Mouse (Mus musculus) T-helper 1 cell (primary cell): ENCODE measurements around the gene Rai14.

Experiments
- in situ Hi-C: fragments of 300-600 bp; cut with MboI, MseI; formaldehyde crosslinking; loops from one replicate; pipeline ENCODE4 v1.15.1; 2025; ENCODE audit warnings: high pct_unique_total_duplicates

Gene Rai14

DNA sequence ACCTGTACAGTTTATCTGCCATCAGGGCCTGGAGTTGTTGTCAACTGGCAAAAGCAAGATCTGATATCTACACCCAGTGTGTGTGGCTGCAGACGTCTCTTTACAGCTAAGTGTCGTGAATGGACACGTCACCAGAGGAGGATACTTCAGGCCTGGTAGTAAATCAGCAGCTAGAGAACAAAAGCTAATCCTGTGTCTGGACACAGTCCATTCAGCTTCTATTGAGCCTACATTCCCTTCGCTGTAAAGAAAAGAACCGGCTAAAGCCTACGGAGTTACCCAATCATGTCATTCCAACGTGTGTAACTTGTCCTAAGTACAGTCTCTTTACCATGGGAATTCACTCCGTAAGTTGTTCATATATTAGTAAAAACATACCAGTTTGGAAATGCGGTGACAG is 103.4 kb downstream of the Rai14 start:
- in situ Hi-C loops, result no loop called here

DNA sequence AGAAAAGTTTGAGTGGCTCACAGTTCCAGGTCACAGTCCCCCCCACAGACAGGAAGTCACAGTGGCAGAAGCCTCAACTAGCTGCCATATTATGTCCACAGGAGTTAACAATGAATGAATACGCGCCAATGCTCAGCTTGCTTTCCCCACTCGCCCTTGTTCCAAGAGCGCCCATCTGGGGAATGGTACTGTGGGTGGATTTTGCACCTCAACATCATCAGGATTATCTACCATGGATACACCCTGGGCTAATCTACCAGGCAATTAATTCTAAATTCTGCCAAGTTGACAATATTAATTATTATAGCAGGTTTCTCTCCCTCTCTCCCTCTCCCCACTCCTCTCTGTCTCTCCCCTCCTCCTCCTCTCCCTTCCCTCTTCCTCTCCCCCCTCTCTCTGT is 105.3 kb downstream of the Rai14 start:
- in situ Hi-C loops, result no loop called here

DNA sequence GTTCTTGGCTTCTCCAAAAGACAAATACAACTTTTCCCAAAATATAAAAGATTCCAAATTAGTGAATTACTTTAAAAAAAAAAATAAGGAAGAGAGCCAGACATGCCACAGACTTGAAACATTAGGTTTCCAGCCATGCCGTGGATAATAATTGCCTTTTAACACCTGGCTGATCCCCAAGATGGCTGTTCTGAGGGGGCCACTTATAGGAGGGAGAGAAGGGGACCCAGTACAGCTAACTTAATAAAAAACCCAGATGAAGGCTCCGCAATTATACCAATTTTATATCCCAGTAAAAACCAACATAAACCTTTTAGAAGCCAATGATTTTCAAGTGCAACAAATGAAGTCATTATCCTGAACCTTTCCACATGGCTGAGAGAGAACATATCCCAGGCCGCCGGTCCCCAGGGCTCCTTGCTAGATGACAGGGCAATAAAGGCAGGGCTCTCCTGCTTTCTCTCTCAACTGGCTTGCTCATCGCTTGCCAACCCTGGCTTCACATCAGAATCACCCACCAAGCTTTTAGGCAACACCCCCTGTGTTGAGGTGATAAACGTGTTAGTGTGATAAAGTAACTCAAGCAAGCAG is 105.8 kb downstream of the Rai14 start:
- in situ Hi-C loops, result no loop called here

DNA sequence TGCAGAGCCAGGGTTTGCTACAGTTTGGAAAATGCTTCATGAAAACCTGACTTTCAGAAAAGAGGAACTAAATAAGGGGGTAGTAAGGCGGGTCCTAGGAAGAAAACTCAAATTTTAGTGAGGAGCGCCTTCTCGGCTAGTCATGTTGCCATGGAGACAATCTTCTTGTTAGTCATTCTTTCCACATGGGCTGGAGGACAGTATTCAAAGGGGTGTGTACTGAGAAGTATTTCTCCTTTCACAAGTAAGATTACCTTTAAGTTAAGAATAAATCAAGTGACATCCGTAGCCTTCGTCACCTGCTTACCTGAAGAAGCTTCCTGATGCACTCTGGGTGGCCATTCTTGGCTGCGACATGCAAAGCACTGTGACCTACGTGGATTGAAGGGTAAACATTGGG is 115.0 kb downstream of the Rai14 start:
- in situ Hi-C loops, result no loop called here

DNA sequence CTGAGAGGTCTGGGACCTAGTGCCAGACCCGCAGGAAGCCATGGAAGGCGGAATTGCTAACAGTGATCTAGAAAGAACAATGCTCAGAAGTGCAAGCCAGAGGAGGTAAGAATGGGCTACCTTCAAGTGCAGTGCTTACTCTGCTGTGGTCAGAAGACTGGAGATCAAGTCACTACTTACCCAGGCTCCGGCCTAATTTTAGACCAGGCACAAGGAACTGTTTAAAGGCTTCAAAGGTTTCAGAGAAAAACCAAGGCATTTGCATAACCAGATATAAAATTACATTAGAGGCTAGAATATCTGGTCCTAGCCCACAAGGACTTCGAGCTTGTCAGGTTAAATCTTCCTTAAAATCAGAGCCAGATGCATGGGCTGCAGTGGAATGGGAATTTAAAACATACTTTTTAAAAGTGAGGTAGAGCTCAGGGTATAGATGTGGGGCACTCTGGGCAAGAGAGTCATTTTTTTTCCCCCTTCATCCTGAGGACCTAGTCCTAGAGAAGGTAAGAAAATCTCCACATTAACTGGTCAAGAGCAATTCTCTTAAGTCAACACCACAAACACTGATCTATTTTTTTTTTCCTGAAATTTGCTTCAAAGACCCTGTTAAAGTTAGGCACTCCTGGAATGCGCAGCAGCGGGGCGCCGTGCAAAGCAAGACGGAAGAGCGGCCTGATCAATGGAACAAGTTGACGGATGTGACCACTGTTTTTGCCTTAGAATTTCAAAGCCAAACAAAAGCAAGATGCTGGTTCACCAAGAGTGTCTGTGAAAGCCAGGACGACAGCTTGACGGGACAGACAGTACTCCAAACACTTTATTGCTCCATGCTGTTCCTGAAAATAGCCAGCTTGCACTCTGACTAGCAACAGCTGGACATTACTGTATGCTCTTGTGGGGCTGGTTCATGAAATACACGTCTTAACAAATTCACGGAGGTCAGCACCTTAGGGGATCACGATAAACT is 115.9 kb downstream of the Rai14 start:
- in situ Hi-C loops, result no loop called here

DNA sequence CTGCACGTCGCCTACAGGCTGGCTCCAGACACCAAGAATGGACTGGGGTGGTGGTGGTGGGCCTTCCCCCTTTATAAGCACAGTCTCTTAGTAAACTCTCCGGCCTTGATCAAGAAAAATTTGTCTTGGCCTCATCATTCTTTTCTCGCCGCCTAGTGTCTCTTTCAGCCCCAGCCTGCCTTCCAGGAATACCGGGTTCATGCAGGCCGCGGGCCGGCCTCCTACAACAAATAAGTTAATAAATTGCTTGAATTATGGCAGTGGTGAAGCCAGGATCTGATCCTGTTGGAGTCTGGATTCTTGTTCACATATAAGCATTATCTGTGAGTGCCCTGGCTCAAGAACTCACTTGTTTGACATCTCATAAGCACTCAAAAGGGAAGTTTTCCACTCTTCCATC is 117.6 kb downstream of the Rai14 start:
- in situ Hi-C loops, result no loop called here

DNA sequence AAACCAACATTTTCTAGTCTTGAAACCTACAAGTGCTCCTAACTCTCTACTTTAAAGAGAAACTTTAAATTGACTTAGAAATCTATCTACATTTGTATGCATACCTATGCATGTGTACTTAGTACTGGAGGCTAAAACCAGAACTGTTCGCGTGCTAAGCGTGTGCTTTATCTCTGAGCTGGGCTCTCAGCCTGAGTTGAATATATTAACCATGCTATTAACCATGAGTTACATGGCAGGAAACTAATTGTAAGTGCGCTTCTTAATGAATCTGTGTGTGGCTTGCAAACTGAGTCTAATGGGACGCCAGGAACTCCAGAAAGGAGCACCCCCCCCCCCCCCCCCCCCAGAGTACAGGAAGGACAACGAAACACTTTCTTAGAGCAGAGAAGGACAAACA is 119.0 kb downstream of the Rai14 start:
- in situ Hi-C loops, result no loop called here

DNA sequence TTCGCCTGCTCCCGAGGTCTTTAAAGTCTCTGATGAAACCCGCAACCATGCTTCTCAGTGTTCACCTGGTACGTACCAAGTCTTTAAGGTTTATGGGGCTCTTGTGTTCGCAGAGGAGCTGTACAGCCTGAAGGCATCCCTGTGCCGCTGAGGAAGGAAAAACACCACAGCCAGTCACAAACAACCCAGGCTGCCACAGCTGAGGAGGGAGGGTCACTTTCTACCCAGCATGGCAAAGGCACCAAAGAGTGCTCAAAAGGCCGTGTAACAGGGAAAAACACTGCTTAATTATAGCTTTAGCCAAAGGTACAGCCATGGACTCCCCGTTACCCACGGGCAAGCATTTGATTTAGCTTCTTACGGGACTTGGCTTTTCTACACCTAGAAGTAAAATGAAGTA is 119.5 kb downstream of the Rai14 start:
- in situ Hi-C loops, result no loop called here

DNA sequence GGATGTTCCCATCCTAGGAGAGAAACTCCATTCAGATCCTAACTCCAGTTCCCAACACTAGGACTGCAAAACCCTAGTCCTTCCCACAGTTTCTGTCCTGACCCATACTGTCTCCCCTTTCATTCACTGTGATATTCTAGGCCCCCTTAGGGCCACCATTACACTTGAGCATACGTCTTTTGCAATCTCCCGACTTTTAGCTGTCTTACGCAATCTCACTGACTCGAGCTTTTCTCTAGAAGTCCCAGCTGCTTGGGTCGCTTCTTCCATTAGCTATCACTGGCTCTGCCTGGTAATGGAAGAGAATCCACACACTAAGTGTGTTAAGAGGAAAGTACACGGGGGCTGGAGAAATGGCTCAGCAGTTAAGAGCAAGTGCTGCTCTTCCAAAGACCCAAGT is 121.3 kb downstream of the Rai14 start:
- in situ Hi-C loops, result no loop called here

DNA sequence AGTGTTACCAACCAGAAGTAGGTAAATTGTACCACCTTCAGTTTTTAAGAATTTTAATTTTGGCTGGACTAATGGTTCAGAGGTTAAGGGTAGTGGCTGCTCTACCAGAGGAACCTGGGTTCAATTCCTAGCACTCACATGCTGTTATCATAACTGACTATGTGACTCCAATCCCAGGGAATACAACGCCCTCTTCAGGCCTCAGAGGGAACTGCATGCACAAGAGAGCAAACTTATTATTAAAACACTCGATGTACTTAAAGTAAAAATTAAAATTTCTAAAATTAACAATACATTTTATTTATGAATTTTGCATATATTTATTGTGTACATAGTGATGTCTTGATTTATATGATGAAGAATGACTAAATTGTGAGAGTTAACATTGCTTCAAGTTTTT is 127.9 kb downstream of the Rai14 start:
- in situ Hi-C loops, result no loop called here

DNA sequence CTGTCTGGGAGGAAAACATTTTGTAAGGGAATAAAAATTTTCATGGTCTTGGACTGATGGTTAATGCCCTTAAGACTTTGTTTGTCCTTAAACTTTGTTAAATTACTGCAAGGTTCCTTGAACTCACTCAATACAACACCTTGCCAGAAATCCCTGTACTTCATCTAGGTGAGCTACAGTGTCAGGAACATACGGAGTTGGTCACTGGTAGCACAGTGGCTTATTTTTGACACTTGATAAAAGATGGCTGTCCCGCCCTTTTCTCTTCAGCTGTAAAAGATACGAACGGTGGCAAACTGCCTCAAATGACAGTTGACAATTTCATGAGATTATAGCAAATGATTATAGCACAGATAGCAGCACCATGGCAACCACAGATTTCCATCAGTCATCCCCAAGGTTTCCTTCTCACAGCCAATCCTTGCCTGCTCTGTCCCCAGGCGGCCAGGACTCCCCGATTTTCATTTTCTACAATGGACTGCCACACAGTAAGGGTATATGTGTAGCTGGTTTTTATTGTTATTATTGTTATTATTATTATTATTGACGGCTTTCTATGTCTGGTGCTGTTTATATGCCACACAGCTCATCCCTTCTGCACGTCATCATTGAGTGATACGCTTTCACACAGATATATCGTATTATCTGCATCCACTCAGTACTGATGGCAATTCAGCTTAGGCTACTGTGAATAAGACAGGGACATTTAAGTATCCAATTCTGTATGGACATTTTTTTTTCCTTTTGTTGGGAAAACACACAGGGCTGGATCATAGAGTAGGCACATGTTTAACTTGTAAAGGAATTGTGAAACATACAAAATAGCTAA is 129.9 kb downstream of the Rai14 start:
- in situ Hi-C loops, result no loop called here

DNA sequence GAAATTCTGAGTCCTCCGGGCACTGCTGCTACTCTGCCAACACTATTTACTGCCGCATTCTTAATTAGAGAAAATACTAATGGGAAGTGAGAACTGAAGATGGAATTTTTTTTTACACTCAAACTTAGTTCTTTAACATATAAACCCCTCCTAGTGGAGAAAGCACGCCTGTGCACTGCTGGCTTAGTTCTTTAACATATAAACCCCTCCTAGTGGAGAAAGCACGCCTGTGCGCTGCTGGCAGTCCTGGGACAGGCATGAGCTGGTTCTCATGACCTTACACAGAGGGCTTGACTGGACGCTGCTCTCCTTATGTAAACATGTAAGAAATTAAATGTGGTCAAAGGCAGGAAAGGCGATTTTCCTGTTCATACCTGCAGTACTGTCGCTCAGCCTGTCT is 131.0 kb downstream of the Rai14 start:
- in situ Hi-C loops, result no loop called here

DNA sequence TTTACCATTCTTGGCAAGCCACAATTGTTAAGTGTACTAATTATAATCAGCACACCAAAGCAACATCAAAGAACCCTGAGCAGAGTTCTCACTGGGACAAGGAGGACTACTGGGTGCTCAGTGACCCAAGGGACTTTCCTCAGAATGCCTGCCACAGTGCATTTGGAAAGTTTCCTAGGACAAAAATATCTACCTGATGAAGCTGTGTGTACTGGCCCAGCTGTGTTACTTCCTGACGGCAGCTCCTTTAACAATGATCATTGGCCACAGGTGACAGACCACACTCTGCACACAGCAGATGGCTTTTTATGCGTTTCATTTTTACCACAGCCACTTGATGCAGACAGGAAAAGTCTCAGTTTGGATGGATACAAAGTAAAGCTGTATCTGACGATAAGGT is 135.3 kb downstream of the Rai14 start:
- in situ Hi-C loops, result no loop called here

DNA sequence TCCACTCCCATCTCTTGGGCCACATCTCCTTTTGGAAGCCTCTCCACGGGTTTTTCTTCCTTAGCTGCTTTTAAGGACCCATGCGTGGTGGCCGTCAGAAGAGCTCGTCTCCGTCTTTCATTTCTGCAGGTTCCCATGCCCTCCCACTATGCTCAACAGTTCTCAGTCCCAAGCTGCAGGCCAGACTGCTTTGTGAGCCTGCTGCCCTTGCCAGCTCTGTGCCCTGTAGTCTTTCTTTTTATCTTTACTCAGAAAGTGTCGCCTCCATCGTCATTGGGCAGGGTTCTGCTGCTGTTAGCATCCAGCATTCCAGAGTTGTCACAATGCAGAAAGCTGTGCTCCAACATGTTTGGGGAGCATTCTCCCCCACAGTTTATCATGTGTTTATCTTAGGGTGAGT is 147.9 kb downstream of the Rai14 start:
- in situ Hi-C loops, result no loop called here

DNA sequence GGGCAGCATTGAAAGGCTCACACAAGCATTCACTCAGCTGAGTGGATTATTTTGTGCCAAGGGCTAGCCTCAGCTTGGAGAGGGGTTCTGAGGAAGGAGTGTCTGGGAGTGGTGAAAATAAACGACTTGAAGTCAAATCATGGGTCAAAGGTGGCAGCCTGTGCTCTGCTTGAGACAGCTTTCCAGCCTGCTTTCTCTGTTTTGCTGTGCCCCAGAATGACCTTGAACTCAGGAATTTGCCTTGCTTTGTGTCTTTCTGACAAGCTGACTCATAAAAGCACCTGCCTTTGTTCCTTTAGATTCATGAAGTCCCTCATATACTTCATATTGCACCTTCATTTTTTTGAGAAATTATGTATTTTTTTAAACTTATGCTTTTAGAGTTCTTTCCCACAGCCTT is 150.2 kb downstream of the Rai14 start:
- in situ Hi-C loops, result no loop called here

DNA sequence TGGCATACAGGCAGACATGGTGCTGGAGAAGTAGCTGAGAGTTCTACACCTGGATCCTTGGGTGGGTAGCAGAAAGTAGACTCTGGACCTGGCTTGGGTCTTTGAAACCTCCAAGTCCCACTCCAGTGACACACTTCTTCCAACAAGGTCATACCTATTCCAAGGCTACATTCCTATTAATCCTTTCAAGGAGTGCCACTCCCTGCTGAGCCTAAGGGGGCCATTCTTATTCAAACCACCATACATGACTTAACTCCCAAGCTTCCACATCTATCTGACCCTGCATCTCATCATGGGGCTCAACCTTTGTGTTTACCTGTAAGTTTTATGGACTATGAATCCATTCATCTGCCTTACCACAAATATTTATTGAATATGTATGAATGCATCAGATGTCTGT is 152.1 kb downstream of the Rai14 start:
- in situ Hi-C loops, result no loop called here

DNA sequence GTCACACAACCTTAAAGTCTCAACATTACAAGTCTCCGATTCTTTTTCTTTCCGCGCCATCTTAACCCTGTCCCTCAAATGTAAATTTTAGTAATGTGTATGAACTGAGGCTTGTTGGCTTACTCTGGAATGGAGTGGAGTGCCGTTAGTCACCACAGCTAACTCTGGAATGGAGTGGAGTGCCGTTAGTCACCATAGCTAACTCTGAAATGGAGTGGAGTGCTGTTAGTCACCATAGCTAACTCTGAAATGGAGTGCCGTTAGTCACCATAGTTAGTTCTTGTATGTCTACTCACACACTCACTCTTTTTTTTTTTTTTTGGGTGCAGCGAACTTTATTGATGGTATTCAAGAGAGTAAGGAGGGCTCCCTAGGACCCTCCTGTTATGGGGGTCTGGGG is 154.4 kb downstream of the Rai14 start:
- in situ Hi-C loops, result no loop called here

DNA sequence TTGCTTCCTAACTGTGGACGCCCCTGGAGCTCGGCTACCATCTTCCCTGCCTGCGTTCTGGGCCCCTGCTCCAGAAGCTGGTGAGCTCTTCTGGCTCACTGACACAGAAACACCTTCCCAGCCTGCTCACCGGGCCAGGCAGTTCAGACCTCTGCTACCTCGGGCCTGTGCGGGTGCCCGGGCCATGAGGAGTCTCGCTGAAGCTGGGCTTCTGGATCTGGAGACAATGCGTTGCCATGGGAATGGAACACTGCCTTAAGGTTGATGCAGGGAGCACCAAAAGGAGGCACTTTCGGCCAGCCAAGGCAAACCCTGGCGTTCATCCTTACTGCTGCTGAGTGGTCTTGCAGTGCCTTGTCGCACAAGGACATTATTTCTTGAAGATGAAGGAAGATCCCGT is 156.0 kb downstream of the Rai14 start, which contains the start of gene Ttc23l:
TSS of gene Ttc23l (minus strand) at position 204 of the 400 bp plus-strand sequence.
- in situ Hi-C loops, result no loop called here

DNA sequence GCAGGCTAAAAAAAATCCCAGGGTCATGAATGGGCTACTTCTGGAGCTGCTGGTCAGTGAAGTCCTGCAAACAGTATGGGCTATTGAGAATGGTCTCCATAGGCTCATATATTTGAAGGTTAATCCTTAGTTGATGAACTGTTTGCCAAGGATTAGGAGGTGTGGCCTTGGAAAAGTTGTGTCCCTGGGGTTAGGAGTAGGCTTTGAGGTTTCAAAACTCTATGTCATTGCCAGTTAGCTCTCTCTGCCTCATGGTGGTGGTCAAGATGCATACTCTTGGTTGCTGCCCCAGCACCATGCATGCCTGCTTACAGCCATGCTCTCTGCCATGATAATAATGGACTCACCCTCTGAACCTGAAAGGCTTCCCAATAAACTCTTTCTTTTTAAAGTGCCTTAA is 160.1 kb downstream of the Rai14 start:
- in situ Hi-C loops, result no loop called here

DNA sequence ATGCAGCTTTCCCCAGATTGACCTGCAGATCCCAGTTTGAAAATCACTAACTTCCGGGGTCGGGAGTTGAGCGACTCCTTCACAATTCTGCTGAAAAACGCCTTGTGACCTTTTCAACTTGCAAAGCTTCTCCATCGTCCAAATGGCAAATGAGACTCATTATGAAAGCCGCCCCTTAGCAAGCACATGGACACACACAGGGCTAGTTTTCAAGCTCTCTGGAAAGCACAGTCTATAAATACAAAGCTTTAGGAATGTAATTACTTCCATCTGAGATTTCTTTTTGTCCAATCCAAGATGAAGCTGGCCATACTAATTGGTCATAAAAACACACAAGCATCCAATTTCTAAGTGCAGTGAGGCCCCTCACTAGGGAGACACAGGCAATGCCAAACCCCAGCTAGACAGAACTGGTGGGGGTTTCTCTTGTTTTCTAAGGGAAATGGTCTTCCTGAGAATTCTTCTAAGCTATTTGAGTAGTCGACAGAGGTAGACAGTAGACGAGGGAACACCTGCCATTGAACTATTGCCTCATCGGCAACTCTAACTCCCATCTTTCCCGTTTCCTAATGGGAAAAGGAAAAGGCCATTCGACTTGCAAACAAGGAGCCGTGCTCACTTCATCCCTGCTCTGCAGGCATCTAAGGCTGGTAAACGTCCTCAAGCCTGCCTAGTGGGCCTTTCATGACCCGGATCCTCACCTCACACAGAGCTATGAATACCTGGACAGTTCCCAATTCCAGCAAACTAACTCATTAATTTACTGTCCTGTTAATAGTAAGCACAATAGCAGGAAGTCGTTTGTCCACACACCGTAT is 173.9 kb downstream of the Rai14 start:
- in situ Hi-C loops, result loop anchor here (25.0 kb wide), 2 partner anchors 347 to 772 kb away; no protein-coding TSS in a partner anchor

DNA sequence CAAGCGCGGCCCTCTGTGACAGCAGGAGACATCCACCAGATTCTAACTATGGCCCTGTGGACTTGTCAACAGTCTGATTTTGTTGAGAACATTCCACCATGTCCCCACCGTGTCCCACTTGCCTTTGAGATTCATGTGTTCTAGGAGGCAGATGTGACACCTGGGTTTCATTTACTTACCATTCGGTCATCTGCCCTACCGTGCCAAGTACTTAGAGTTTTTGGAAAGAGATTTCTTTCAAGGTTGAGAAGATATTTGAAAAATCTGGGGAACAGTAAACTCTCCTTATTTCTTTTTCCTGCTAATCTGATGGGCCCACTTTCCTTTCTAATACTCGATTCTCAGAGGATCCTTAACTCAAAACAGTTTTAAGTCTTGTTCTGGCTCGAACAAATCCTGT is 178.5 kb downstream of the Rai14 start:
- in situ Hi-C loops, result loop anchor here (25.0 kb wide), 2 partner anchors 351 to 776 kb away; no protein-coding TSS in a partner anchor
